Mouse (Mus musculus): ENCODE data around the gene Klf9. TPM values are rescaled to one million over a fixed set of nuclear protein-coding genes. Genes with fewer than 3 reads are reported as not detected.

Gene Klf9
- polyA plus RNA-seq, 1 experiment, result 59.3 TPM

GRCm38 (mm10) chr19:23175090-23175489 lies 34.1 kb downstream of the Klf9 start:
- no peak overlapping the region for H3K27ac ChIP-seq (ENCODE audit: insufficient read depth, low read depth, low read length)
- H3K36me3 ChIP-seq (ENCODE audit: control insufficient read depth, insufficient read depth, low read length), result no peaks in the 10 kb centered on the region
- DNase-seq, result no peak
- no peaks in the 10 kb centered on the region for H3K4me1 ChIP-seq (ENCODE audit: control insufficient read depth, insufficient read depth, low read length)
- WGBS, result 75% methylated on average over 3 of the region's 3 CpGs
- H3K4me3 ChIP-seq (ENCODE audit: insufficient read depth, low read depth, low read length), result no peak overlapping the region
- no peaks in the 10 kb centered on the region for H3K27me3 ChIP-seq (replicated peaks; ENCODE audit: control insufficient read depth, insufficient read depth, low read length)
- TF ChIP-seq CTCF (conservative IDR thresholded peaks at IDR 0.05; ENCODE audit: insufficient read depth, insufficient read length, low read depth, low read length), result no peak
- no peak for TF ChIP-seq POLR2A (IDR thresholded peaks at IDR 0.05; ENCODE audit: low read depth, low read length)

- no peaks in the 10 kb centered on the region for H3K27me3 ChIP-seq (replicated peaks; ENCODE audit: control insufficient read depth, insufficient read depth, low read length)
- H3K36me3 ChIP-seq (ENCODE audit: control insufficient read depth, insufficient read depth, low read length), result no peaks in the 10 kb centered on the region
- no peak for DNase-seq
- H3K4me3 ChIP-seq (ENCODE audit: insufficient read depth, low read depth, low read length), result no peak overlapping the region
- TF ChIP-seq POLR2A (IDR thresholded peaks at IDR 0.05; ENCODE audit: low read depth, low read length) (no peak), CTCF (conservative IDR thresholded peaks at IDR 0.05; ENCODE audit: insufficient read depth, insufficient read length, low read depth, low read length) (no peak)
- H3K4me1 ChIP-seq (ENCODE audit: control insufficient read depth, insufficient read depth, low read length), result no peaks in the 10 kb centered on the region
- no peak overlapping the region for H3K27ac ChIP-seq (ENCODE audit: insufficient read depth, low read depth, low read length)
- WGBS, result 41% methylated on average over 2 of the region's 2 CpGs
Measured at GRCm38 (mm10) chr19:23175511-23175910, 34.5 kb downstream of the Klf9 start.

GRCm38 (mm10) chr19:23178533-23178932 lies 37.5 kb downstream of the Klf9 start:
- Histone ChIP-seq H3K27ac (ENCODE audit: insufficient read depth, low read depth, low read length) (no peak overlapping the region), H3K27me3 (replicated peaks; ENCODE audit: control insufficient read depth, insufficient read depth, low read length) (no peaks in the 10 kb centered on the region), H3K4me3 (ENCODE audit: insufficient read depth, low read depth, low read length) (no peak overlapping the region), H3K36me3 (ENCODE audit: control insufficient read depth, insufficient read depth, low read length) (no peaks in the 10 kb centered on the region), H3K4me1 (ENCODE audit: control insufficient read depth, insufficient read depth, low read length) (no peaks in the 10 kb centered on the region)
- 90% methylated on average over 3 of the region's 3 CpGs for WGBS
- no peak for TF ChIP-seq POLR2A (IDR thresholded peaks at IDR 0.05; ENCODE audit: low read depth, low read length)
- no peak for TF ChIP-seq CTCF (conservative IDR thresholded peaks at IDR 0.05; ENCODE audit: insufficient read depth, insufficient read length, low read depth, low read length)
- no peak for DNase-seq

- H3K4me1 ChIP-seq (ENCODE audit: control insufficient read depth, insufficient read depth, low read length), result no peaks in the 10 kb centered on the region
- DNase-seq, result no peak
- no peak overlapping the region for H3K27ac ChIP-seq (ENCODE audit: insufficient read depth, low read depth, low read length)
- H3K27me3 ChIP-seq (replicated peaks; ENCODE audit: control insufficient read depth, insufficient read depth, low read length), result no peaks in the 10 kb centered on the region
- no peaks in the 10 kb centered on the region for H3K36me3 ChIP-seq (ENCODE audit: control insufficient read depth, insufficient read depth, low read length)
- TF ChIP-seq CTCF (conservative IDR thresholded peaks at IDR 0.05; ENCODE audit: insufficient read depth, insufficient read length, low read depth, low read length) (no peak), POLR2A (IDR thresholded peaks at IDR 0.05; ENCODE audit: low read depth, low read length) (no peak)
- WGBS, result 94% methylated on average over 4 of the region's 4 CpGs
- no peak overlapping the region for H3K4me3 ChIP-seq (ENCODE audit: insufficient read depth, low read depth, low read length)
Measured at GRCm38 (mm10) chr19:23183493-23183892, 42.5 kb downstream of the Klf9 start.

- H3K4me3 ChIP-seq (ENCODE audit: insufficient read depth, low read depth, low read length), result no peak overlapping the region
- DNase-seq, result no peak
- no peaks in the 10 kb centered on the region for H3K27me3 ChIP-seq (replicated peaks; ENCODE audit: control insufficient read depth, insufficient read depth, low read length)
- WGBS, result 63% methylated on average over 4 of the region's 4 CpGs
- H3K36me3 ChIP-seq (ENCODE audit: control insufficient read depth, insufficient read depth, low read length), result no peaks in the 10 kb centered on the region
- no peak overlapping the region for H3K27ac ChIP-seq (ENCODE audit: insufficient read depth, low read depth, low read length)
- no peaks in the 10 kb centered on the region for H3K4me1 ChIP-seq (ENCODE audit: control insufficient read depth, insufficient read depth, low read length)
- TF ChIP-seq CTCF (conservative IDR thresholded peaks at IDR 0.05; ENCODE audit: insufficient read depth, insufficient read length, low read depth, low read length) (no peak), POLR2A (IDR thresholded peaks at IDR 0.05; ENCODE audit: low read depth, low read length) (no peak)
Measured at GRCm38 (mm10) chr19:23184068-23184467, 43.0 kb downstream of the Klf9 start.

GRCm38 (mm10) chr19:23187732-23188131 lies 46.7 kb downstream of the Klf9 start:
- TF ChIP-seq CTCF (conservative IDR thresholded peaks at IDR 0.05; ENCODE audit: insufficient read depth, insufficient read length, low read depth, low read length) (no peak), POLR2A (IDR thresholded peaks at IDR 0.05; ENCODE audit: low read depth, low read length) (no peak)
- no peak for DNase-seq
- Histone ChIP-seq H3K4me1 (ENCODE audit: control insufficient read depth, insufficient read depth, low read length) (no peaks in the 10 kb centered on the region), H3K27me3 (replicated peaks; ENCODE audit: control insufficient read depth, insufficient read depth, low read length) (no peaks in the 10 kb centered on the region), H3K36me3 (ENCODE audit: control insufficient read depth, insufficient read depth, low read length) (no peaks in the 10 kb centered on the region), H3K4me3 (ENCODE audit: insufficient read depth, low read depth, low read length) (no peak overlapping the region), H3K27ac (ENCODE audit: insufficient read depth, low read depth, low read length) (no peak overlapping the region)
- WGBS, result 87% methylated on average over 6 of the region's 6 CpGs

- no peak for DNase-seq
- no peak overlapping the region for H3K27ac ChIP-seq (ENCODE audit: insufficient read depth, low read depth, low read length)
- no peaks in the 10 kb centered on the region for H3K36me3 ChIP-seq (ENCODE audit: control insufficient read depth, insufficient read depth, low read length)
- no peaks in the 10 kb centered on the region for H3K4me1 ChIP-seq (ENCODE audit: control insufficient read depth, insufficient read depth, low read length)
- 88% methylated on average over 7 of the region's 7 CpGs for WGBS
- TF ChIP-seq CTCF (conservative IDR thresholded peaks at IDR 0.05; ENCODE audit: insufficient read depth, insufficient read length, low read depth, low read length) (no peak), POLR2A (IDR thresholded peaks at IDR 0.05; ENCODE audit: low read depth, low read length) (no peak)
- no peaks in the 10 kb centered on the region for H3K27me3 ChIP-seq (replicated peaks; ENCODE audit: control insufficient read depth, insufficient read depth, low read length)
- no peak overlapping the region for H3K4me3 ChIP-seq (ENCODE audit: insufficient read depth, low read depth, low read length)
Measured at GRCm38 (mm10) chr19:23188986-23189385, 48.0 kb downstream of the Klf9 start.

GRCm38 (mm10) chr19:23189744-23190143 lies 48.7 kb downstream of the Klf9 start:
- H3K27ac ChIP-seq (ENCODE audit: insufficient read depth, low read depth, low read length), result no peak overlapping the region
- H3K27me3 ChIP-seq (replicated peaks; ENCODE audit: control insufficient read depth, insufficient read depth, low read length), result no peaks in the 10 kb centered on the region
- DNase-seq, result no peak

More at GRCm38 (mm10) chr19:23189744-23190143, 48.7 kb downstream of the Klf9 start:
- no peak overlapping the region for H3K4me3 ChIP-seq (ENCODE audit: insufficient read depth, low read depth, low read length)
- WGBS, result 89% methylated on average over 1 of the region's 1 CpGs
- no peaks in the 10 kb centered on the region for H3K4me1 ChIP-seq (ENCODE audit: control insufficient read depth, insufficient read depth, low read length)
- no peak for TF ChIP-seq POLR2A (IDR thresholded peaks at IDR 0.05; ENCODE audit: low read depth, low read length)
- no peak for TF ChIP-seq CTCF (conservative IDR thresholded peaks at IDR 0.05; ENCODE audit: insufficient read depth, insufficient read length, low read depth, low read length)
- no peaks in the 10 kb centered on the region for H3K36me3 ChIP-seq (ENCODE audit: control insufficient read depth, insufficient read depth, low read length)

Measured in kidney, adult 2 months (tissue).